Mouse (Mus musculus) thymus, postnatal 36 days (tissue): ENCODE measurements around the gene Dll4.

ENCODE experiments used
- DNase-seq, 2 experiments: peaks; one replicate each; pipeline ENCODE4 v3.0.0; 2022; ENCODE audit warnings: mixed read lengths in 2 of 2

Dll4 gene

GRCm38 (mm10) chr2:119325568-119326143 is at the start of gene Dll4:
Gene Dll4 (plus strand): TSS chr2:119325784.
- DNase-seq, result no peak

GRCm38 (mm10) chr2:119276926-119277325 is 48.7 kb upstream of the Dll4 start:
- no peak for DNase-seq

- DNase-seq, result no peak
Observed at GRCm38 (mm10) chr2:119277810-119278209, 47.8 kb upstream of the Dll4 start.

DNA sequence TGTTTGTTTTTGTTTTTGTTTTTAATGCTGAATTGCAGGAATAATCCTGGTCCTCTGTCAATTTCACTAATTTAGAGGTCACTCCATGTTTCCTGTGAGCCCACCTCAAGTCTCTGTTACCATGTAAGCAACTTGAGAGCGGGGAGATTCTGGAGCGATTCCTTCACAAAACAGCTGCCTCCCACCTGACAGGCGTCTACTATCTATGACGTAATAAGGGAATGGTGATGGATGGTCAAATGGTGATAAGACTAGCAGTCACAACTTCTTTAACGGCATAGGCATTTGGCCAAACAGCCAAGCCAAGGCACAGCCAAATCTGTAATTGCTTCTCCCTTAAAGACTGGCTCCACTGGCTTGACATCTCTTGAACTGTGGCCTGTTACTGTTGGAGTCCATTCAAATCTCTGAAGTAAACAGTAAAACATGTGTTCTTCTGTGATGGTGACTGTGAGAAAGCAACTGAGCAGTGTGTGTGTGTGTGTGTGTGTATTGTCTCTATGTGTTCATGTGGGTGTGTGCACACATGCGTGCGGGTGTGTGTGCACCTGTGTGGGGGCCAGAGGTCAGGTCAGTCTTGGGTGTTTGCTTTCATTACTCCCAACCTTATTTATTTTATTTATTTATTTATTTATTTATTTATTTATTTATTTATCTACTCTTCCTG is 43.6 kb upstream of the Dll4 start:
- no peak for DNase-seq

DNA sequence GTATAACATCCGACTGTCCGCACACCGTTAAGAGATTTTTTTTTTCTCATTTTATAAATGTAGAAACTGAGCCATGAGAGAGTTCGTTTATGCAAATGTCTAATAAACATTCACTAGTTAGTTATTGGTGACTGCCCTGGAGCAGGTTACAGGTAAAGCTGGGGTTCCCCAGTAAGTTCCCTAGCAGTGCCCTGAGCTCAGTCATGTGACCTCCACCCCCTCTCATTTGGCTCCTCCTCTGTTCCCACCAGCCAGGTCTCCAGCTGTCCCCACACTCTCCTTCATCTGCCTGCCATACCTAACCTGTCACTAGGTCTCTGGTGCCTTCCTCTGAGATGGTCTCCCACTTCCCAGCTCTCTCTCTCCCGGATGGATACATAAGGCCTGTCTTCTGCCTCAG is 38.2 kb upstream of the Dll4 start:
- DNase-seq, result no peak

- DNase-seq, result peak; percentile 95 to 96
Observed at GRCm38 (mm10) chr2:119288270-119288882, 37.2 kb upstream of the Dll4 start, which contains the start of gene Vps18. Gene Vps18 (plus strand): TSS chr2:119288740.

DNA sequence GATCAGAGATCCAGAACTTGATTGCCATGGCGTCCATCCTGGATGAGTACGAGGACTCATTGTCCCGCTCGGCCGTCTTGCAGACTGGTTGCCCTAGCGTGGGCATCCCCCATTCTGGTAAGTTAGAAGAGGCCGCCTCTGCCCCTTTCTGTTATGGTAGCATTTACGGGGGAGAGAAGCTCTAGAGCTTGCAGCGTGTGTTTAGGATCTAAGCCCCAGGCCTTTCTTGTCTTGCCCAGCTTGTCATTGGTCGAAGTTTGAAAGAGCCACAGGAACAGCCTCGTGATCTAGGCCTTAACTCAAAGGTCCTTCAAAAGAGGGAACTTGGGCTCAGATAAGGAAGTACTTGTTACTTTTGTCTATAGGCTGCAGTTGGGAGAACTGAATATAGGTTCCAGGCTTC is 36.6 kb upstream of the Dll4 start:
- DNase-seq, result peak in 1 of 2 experiments; percentile 32

DNA sequence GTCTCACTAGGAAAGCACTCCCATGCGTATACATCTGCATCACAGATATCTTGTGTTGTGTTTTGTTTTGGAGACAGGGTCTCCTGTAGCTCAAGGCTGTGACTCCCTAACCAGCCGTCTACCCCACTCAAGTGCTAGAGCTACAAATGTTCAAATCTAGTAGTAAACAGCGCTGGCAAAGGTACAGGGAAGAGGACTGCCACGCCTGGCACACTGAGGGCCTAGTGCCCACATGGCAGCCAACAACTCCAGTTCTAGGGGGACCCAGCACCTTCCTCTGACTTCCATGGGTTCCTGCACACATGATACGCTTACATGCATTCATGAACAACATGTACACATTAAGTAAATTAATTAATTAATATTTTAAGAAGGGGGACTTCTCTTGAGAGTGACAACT is 33.3 kb upstream of the Dll4 start:
- no peak for DNase-seq

- DNase-seq, result no peak
Observed at GRCm38 (mm10) chr2:119292852-119293251, 32.7 kb upstream of the Dll4 start.

DNA sequence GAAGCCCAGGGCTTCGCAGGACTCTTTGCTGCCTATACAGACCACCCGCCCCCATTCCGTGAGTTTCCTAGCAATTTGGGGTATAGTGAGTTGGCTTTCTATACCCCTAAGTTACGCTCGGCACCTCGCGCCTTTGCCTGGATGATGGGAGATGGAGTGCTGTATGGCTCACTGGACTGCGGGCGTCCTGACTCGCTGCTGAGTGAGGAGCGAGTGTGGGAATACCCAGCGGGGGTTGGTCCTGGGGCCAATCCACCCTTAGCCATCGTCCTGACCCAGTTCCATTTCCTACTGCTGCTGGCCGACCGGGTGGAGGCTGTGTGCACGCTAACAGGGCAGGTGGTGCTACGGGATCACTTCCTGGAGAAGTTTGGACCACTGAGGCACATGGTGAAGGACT is 32.3 kb upstream of the Dll4 start:
- DNase-seq, result no peak

DNA sequence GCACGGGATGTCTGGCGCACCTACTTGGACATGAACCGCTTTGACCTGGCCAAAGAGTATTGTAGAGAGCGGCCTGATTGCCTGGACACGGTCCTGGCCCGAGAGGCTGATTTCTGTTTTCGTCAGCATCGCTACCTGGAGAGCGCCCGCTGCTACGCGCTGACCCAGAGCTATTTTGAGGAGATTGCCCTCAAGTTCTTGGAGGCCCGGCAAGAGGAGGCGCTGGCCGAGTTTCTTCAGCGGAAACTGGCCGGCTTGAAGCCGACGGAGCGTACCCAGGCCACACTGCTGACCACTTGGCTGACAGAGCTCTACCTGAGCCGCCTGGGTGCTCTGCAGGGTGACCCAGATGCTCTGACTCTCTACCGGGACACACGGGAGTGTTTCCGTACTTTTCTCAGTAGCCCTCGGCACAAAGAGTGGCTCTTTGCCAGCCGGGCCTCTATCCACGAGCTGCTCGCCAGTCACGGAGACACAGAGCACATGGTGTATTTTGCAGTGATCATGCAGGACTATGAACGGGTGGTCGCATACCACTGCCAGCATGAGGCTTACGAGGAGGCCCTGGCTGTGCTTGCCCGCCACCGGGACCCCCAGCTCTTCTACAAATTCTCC is 31.7 kb upstream of the Dll4 start:
- DNase-seq, result no peak

DNA sequence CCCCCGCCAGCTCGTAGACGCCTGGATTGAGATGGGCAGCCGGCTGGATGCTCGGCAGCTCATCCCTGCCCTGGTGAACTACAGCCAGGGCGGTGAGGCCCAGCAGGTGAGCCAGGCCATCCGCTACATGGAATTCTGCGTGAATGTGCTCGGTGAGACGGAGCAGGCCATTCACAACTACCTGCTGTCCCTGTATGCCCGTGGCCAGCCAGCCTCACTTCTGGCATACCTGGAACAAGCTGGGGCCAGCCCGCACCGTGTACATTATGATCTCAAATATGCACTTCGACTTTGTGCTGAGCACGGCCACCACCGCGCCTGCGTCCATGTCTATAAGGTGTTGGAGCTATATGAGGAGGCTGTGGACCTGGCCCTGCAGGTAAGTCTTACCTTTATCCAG is 31.2 kb upstream of the Dll4 start:
- no peak for DNase-seq

- DNase-seq, result no peak
Observed at GRCm38 (mm10) chr2:119296756-119297155, 28.8 kb upstream of the Dll4 start.

DNA sequence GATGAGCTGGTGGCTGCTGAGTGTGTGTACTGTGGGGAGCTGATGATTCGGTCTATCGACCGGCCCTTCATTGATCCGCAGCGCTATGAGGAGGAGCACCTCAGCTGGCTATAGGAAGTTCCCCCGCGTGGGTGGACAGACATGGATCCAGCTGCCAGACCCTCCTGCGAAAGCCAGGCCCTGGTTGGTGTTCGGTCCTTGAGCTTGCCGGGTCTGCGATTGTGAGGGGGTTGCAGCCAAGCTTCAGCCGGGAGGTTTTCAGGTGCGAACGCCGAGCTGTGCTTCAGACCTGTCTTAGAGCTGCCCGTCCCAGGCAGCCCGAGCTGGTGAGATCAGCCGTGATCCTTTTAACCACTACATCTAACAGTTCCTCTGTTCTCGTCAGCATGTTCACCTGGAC is 28.1 kb upstream of the Dll4 start:
- no peak for DNase-seq

- DNase-seq, result peak; percentile 65 to 68
Observed at GRCm38 (mm10) chr2:119298330-119298729, 27.3 kb upstream of the Dll4 start.

- no peak for DNase-seq
Observed at GRCm38 (mm10) chr2:119298839-119299238, 26.7 kb upstream of the Dll4 start.

GRCm38 (mm10) chr2:119299981-119300818 is 25.4 kb upstream of the Dll4 start:
- DNase-seq, result peak; percentile 88 to 91

DNA sequence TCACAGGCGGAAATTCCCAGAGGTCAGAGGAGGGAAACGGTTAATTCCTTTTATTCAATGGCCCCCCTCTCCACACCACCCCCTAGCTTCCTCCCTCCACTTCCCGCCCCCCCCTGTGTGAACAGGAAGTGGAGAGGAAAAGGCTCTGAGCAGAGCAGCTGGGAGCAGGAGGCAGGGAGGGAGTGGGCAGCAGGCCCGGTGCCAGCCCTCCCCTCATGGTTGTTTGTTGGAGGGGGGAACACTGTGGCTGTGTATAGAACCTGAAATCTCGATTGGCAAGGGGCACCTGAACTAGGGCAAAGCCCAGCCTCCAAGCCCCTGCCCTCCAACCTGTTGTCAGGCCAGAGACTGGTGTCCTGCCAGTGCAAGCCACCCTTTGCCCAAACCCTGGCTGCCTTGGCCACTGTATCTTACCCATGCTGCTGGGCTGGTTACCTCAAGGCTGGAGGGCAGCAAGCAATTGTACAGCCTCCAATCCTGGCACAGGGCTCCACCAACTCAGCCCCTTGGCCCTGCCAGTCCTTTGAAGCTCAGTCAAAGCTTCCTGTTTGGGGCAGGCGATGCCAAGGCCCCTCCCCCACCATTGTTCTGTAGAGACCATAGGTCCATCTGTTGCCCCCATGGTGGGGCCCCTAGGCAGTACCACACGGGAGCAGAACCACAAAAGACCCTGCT is 24.6 kb upstream of the Dll4 start:
- peak; percentile 66 to 78 for DNase-seq

- no peak for DNase-seq
Observed at GRCm38 (mm10) chr2:119302876-119303275, 22.7 kb upstream of the Dll4 start.

GRCm38 (mm10) chr2:119304391-119304790 is 21.2 kb upstream of the Dll4 start:
- DNase-seq, result no peak

GRCm38 (mm10) chr2:119304798-119305208 is 20.8 kb upstream of the Dll4 start:
- no peak for DNase-seq

DNA sequence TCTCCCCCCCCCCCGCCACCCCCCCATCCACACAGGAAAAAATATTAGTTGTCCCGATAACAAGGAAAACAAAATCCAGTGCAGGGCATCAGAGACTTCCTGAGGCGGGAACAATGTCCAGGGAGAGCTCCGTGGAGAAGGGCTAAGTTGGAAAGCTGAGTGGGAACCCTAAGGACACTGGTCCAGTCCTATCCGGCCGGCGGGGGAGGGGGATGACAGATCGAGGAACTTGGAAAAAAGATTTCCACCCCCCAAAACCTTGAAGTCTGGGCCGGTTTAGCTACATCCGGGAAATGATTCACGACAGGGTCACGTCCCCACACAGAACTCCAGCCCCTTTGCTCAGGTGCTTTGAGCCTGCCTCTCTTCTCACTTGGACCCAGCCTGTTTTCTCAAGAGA is 14.0 kb upstream of the Dll4 start:
- DNase-seq, result no peak
